16 mouse cellular contexts compared by ENCODE assay signal in genomic region chr14:20827061-20827460, GRCm38 (mm10). TPM values are rescaled to one million over a fixed set of nuclear protein-coding genes. Genes with fewer than 3 reads are reported as not detected.
"Had no signal": no experiment of that assay in that cellular context is flagged by ENCODE, and none has a peak within 500 bp of the region (broad histone marks: within the 10 kb centered on the region; RNA-seq: fewer than 3 reads in every experiment).

No protein-coding gene starts in this region.

- H3K9me3 ChIP-seq: megakaryocyte, embryonic 14.5 days; midbrain, embryonic 13.5 days; midbrain, embryonic 15.5 days; neural tube, embryonic 12.5 days had no signal

- H3K4me2 ChIP-seq: lung, embryonic 14.5 days; midbrain, embryonic 11.5 days; midbrain, embryonic 13.5 days; midbrain, embryonic 15.5 days; neural tube, embryonic 12.5 days had no signal

- H3K27ac ChIP-seq: midbrain, embryonic 13.5 days; midbrain, embryonic 15.5 days; neural tube, embryonic 12.5 days had no signal

- H3K9ac ChIP-seq: lung, embryonic 14.5 days; midbrain, embryonic 13.5 days; midbrain, embryonic 15.5 days; neural tube, embryonic 12.5 days had no signal

- ATAC-seq: midbrain, embryonic 13.5 days; midbrain, embryonic 15.5 days had no signal

- H3K4me3 ChIP-seq: megakaryocyte, embryonic 14.5 days; midbrain, embryonic 13.5 days; midbrain, embryonic 15.5 days; neural tube, embryonic 12.5 days had no signal

- DNase-seq: lung, embryonic 14.5 days; lung, postnatal 10 days; lung, postnatal 4 days; right cerebral cortex, adult 18-20 months; right cerebral cortex, postnatal 25 days; right cerebral cortex, postnatal 4 days; spleen, adult 18-20 months; thymus, adult 18-20 months; thymus, postnatal 14 days; thymus, postnatal 36 days had no signal

- H3K4me1 ChIP-seq: midbrain, embryonic 13.5 days; midbrain, embryonic 15.5 days; neural tube, embryonic 12.5 days had no signal

- H3K36me3 ChIP-seq: midbrain, embryonic 13.5 days; midbrain, embryonic 15.5 days; neural tube, embryonic 12.5 days had no signal

- H3K27me3 ChIP-seq: megakaryocyte, embryonic 14.5 days; midbrain, embryonic 13.5 days; midbrain, embryonic 15.5 days; neural tube, embryonic 12.5 days had no signal

RNA-seq across cellular contexts. Expression of gene Plau, which starts 9.4 kb away (rescaled TPM):
- total RNA-seq: monocyte, adult 5-6 weeks had no signal
